In genomic region chr9:79270256-79270655, GRCm38 (mm10) we compare ENCODE assay signal across 10 mouse cellular contexts.
DNase-seq lines count a peak whose midpoint lies in the region; ATAC-seq and TF ChIP-seq lines count a peak whose summit lies in the region.
"Had no signal": no experiment of that assay in that cellular context is flagged by ENCODE, and none has a peak within 500 bp of the region (broad histone marks: within the 10 kb centered on the region; RNA-seq: fewer than 3 reads in every experiment).

No protein-coding gene starts in this region.

- peak; percentile 9 to 11 for DNase-seq in frontal cortex, postnatal 10 days (ENCODE audit: low spot score in 2 of 2)
- no peak for DNase-seq in frontal cortex, postnatal 25 days (ENCODE audit: low spot score in 2 of 2)
- DNase-seq in lung, embryonic 14.5 days = peak; percentile 15
- no peak for DNase-seq in lung, postnatal 0 days (ENCODE audit: low spot score)
- DNase-seq in cerebellum, postnatal 14 days = peak; percentile 88 to 93
- DNase-seq in hindbrain, postnatal 0 days (ENCODE audit: low spot score) = peak; percentile 88
- no peak for DNase-seq in spleen, postnatal 4 days (ENCODE audit: low spot score in 2 of 2)
- DNase-seq: liver, embryonic 13.5 days had no signal

- WGBS in lung, embryonic 14.5 days = 51% methylated on average over 2 of the region's 2 CpGs
- WGBS in lung, postnatal 0 days = 42% methylated on average over 2 of the region's 2 CpGs
- WGBS in hindbrain, postnatal 0 days = 38% methylated on average over 2 of the region's 2 CpGs
- WGBS in intestine, postnatal 0 days = 57% methylated on average over 2 of the region's 2 CpGs

- H3K9me3 ChIP-seq in lung, embryonic 14.5 days (ENCODE audit: low read depth, low read length) = no peaks in the 10 kb centered on the region
- H3K9me3 ChIP-seq in lung, postnatal 0 days (ENCODE audit: low read length) = no peaks in the 10 kb centered on the region
- no peaks in the 10 kb centered on the region for H3K9me3 ChIP-seq in hindbrain, postnatal 0 days (ENCODE audit: low read length)
- H3K9me3 ChIP-seq in intestine, postnatal 0 days (ENCODE audit: control insufficient read depth) = no peaks in the 10 kb centered on the region
- H3K9me3 ChIP-seq: liver, embryonic 13.5 days had no signal

- TF ChIP-seq CTCF in lung, embryonic 14.5 days (IDR thresholded peaks at IDR 0.05; ENCODE audit: low read depth) = no peak
- TF ChIP-seq CTCF in lung, postnatal 0 days (IDR thresholded peaks at IDR 0.05) = no peak
- TF ChIP-seq CTCF in hindbrain, postnatal 0 days (IDR thresholded peaks at IDR 0.05; ENCODE audit: low read depth) = no peak
- TF ChIP-seq CTCF in intestine, postnatal 0 days (IDR thresholded peaks at IDR 0.05; ENCODE audit: low read depth) = no peak

- no peaks in the 10 kb centered on the region for H3K27me3 ChIP-seq in lung, embryonic 14.5 days (ENCODE audit: insufficient read depth, low read length)
- H3K27me3 ChIP-seq in lung, postnatal 0 days (replicated peaks; ENCODE audit: insufficient read depth, low read length) = no peaks in the 10 kb centered on the region
- no peaks in the 10 kb centered on the region for H3K27me3 ChIP-seq in hindbrain, postnatal 0 days (ENCODE audit: insufficient read depth, low read length)
- H3K27me3 ChIP-seq in intestine, postnatal 0 days (replicated peaks; ENCODE audit: control insufficient read depth, insufficient read depth, low read length) = no peaks in the 10 kb centered on the region
- H3K27me3 ChIP-seq: liver, embryonic 13.5 days had no signal

- H3K4me3 ChIP-seq in lung, embryonic 14.5 days (ENCODE audit: low read depth, low read length) = no peak overlapping the region
- no peak overlapping the region for H3K4me3 ChIP-seq in lung, postnatal 0 days (ENCODE audit: low read depth, low read length)
- H3K4me3 ChIP-seq in hindbrain, postnatal 0 days (ENCODE audit: low read length) = no peak overlapping the region
- no peak overlapping the region for H3K4me3 ChIP-seq in intestine, postnatal 0 days (ENCODE audit: low read depth, low read length)
- H3K4me3 ChIP-seq: liver, embryonic 13.5 days had no signal

- H3K9ac ChIP-seq in lung, embryonic 14.5 days = no peak overlapping the region
- H3K9ac ChIP-seq in lung, postnatal 0 days (replicated peaks; ENCODE audit: low read depth) = no peak overlapping the region
- no peak overlapping the region for H3K9ac ChIP-seq in hindbrain, postnatal 0 days (replicated peaks; ENCODE audit: low read length)
- H3K9ac ChIP-seq in intestine, postnatal 0 days (ENCODE audit: low read depth, low read length) = no peak overlapping the region
- H3K9ac ChIP-seq: liver, embryonic 13.5 days had no signal

- no peaks in the 10 kb centered on the region for H3K36me3 ChIP-seq in lung, embryonic 14.5 days (ENCODE audit: insufficient read depth)
- H3K36me3 ChIP-seq in lung, postnatal 0 days (ENCODE audit: insufficient read depth, low read length) = no peaks in the 10 kb centered on the region
- H3K36me3 ChIP-seq in hindbrain, postnatal 0 days (ENCODE audit: insufficient read depth, low read length) = no peaks in the 10 kb centered on the region
- no peaks in the 10 kb centered on the region for H3K36me3 ChIP-seq in intestine, postnatal 0 days (ENCODE audit: control insufficient read depth, insufficient read depth)
- H3K36me3 ChIP-seq: liver, embryonic 13.5 days had no signal

- peak; percentile 52; the same call in 1 of the 2 replicates for ATAC-seq in lung, embryonic 14.5 days (ENCODE audit: insufficient read depth)
- ATAC-seq in lung, postnatal 0 days = no peak
- peak; percentile 98 for ATAC-seq in hindbrain, postnatal 0 days
- no peak for ATAC-seq in intestine, postnatal 0 days
- ATAC-seq: CD4-positive, CD25-positive, alpha-beta regulatory T cell, adult 4 months had no signal

- no peaks in the 10 kb centered on the region for H3K4me1 ChIP-seq in lung, embryonic 14.5 days (ENCODE audit: insufficient read depth)
- H3K4me1 ChIP-seq in lung, postnatal 0 days (ENCODE audit: insufficient read depth, low read depth, low read length) = no peaks in the 10 kb centered on the region
- H3K4me1 ChIP-seq in hindbrain, postnatal 0 days (ENCODE audit: insufficient read depth, low read length) = no peaks in the 10 kb centered on the region
- no peaks in the 10 kb centered on the region for H3K4me1 ChIP-seq in intestine, postnatal 0 days (replicated peaks; ENCODE audit: control insufficient read depth, insufficient read depth, low read length)
- H3K4me1 ChIP-seq: liver, embryonic 13.5 days had no signal

- TF ChIP-seq EP300 in lung, postnatal 0 days (IDR thresholded peaks at IDR 0.05) = no peak

- no peak overlapping the region for H3K4me2 ChIP-seq in lung, embryonic 14.5 days
- no peak overlapping the region for H3K4me2 ChIP-seq in lung, postnatal 0 days (replicated peaks; ENCODE audit: low read depth, low read length)
- no peak overlapping the region for H3K4me2 ChIP-seq in hindbrain, postnatal 0 days (ENCODE audit: low read depth, low read length)
- H3K4me2 ChIP-seq in intestine, postnatal 0 days (replicated peaks; ENCODE audit: low read depth) = no peak overlapping the region
- H3K4me2 ChIP-seq: liver, embryonic 13.5 days had no signal

- no peak overlapping the region for H3K27ac ChIP-seq in lung, embryonic 14.5 days (ENCODE audit: low read depth)
- no peak overlapping the region for H3K27ac ChIP-seq in lung, postnatal 0 days (ENCODE audit: low read length)
- H3K27ac ChIP-seq in hindbrain, postnatal 0 days = peak overlapping the region; percentile 54; the same call in 1 of the 2 replicates
- no peak overlapping the region for H3K27ac ChIP-seq in intestine, postnatal 0 days (ENCODE audit: low read depth, low read length)
- H3K27ac ChIP-seq: liver, embryonic 13.5 days had no signal

Comparison
In these comparisons a context has a peak if more than half of its experiments do, and no peak if none do; other contexts are left out.
1. DNase-seq: peak in frontal cortex, postnatal 10 days (2 of 2), lung, embryonic 14.5 days (single experiment), cerebellum, postnatal 14 days (2 of 2) and hindbrain, postnatal 0 days (single experiment); none in frontal cortex, postnatal 25 days (0 of 2), lung, postnatal 0 days (single experiment) and spleen, postnatal 4 days (0 of 2).
2. ATAC-seq: peak in lung, embryonic 14.5 days (single experiment) and hindbrain, postnatal 0 days (single experiment); none in lung, postnatal 0 days (single experiment) and intestine, postnatal 0 days (single experiment).